Mouse (Mus musculus): Measurements from ENCODE around the gene Zfp791.
"Not testable (repeated sequence)": the region's sequence is repeated elsewhere in the genome, so short reads cannot be mapped to it uniquely, and the experiment has no call there.

The Zfp791 gene

DNA sequence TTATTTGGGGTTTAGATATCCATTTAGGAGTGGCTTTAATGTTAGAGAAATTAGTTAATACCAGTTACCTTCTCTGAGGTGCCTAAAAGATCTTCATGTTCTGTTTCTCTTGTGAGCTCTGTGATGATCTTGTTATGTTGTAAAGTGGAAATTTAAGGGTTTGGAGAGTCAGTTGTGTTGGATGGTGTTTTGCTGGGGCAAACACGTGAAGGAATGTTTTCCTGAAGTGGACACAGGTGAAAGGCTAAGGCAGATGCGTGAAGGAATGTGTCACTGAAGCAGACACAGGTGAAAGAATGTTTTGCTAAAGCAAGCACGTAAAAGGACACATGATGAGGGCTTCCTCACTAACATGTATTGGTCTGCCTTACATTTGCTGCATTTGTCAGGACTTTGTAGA is at the start of gene Zfp791:
Gene Zfp791, minus strand, starts transcription at position 101 of the 400 bp plus-strand sequence.
- DNase-seq (ENCODE audit: low spot score in 2 of 2) = no peak

DNA sequence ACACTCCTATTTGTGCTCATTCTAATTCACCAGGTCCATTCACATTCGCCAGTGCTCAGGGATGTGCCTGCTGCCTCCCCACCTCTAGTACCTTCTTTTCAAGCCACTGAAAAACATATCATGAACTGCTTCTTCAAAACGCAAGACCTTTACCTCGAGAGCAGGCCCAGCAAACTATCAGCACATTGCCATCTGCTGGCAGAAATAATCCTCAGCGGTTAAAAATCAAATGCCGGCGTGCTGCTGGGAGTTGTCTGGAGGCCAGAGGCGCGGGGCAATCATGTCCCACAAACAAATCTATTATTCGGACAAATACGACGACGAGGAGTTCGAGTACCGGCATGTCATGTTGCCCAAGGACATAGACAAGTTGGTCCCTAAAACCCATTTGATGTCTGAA is 48.4 kb upstream of the Zfp791 start:
- DNase-seq (ENCODE audit: low spot score in 2 of 2) = peak in 1 of 2 experiments; percentile 21

DNA sequence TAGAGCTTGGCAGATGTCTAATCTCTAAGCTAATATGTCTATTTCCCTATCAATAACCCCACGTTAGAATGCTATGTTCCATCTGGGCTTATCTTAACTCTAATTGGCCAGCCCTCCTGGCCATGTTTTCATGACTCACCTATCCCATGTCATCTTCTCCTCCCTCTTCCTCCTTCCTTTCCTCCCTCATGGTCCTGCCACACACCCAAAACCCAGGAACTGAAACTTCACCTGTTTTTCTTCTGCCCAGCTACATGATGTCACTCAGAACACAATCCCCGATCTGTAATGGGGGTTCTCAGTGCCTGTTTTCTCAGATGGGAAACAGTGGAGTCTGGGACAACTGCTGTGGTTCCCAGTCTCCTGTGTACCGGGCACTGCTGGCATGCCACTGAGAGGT is 28.7 kb upstream of the Zfp791 start, which contains the start of gene Cks1brt:
Gene Cks1brt, plus strand, starts transcription at position 301 of the 400 bp plus-strand sequence.
- no peak for DNase-seq (ENCODE audit: low spot score in 2 of 2)

DNA sequence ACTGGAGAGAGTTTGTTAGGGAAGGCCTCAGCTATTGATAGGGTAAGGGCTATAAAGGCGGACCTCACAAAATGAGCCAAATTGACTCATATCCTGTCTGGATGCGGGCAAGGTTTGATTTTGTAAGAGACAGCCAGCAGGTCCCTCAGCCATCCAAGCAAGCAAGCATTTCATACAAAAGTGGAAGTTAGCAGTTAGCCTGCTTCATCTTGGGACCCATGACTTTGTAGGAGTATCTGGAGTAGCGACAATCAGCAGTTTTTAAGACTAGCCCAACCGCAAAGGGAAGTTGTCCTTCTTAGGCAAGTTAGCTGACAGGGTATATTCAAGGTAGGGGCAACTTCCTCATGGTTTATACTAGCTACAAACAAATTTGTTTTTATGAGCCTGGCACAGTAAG is 19.6 kb upstream of the Zfp791 start:
- DNase-seq (ENCODE audit: low spot score in 2 of 2) = no peak

DNA sequence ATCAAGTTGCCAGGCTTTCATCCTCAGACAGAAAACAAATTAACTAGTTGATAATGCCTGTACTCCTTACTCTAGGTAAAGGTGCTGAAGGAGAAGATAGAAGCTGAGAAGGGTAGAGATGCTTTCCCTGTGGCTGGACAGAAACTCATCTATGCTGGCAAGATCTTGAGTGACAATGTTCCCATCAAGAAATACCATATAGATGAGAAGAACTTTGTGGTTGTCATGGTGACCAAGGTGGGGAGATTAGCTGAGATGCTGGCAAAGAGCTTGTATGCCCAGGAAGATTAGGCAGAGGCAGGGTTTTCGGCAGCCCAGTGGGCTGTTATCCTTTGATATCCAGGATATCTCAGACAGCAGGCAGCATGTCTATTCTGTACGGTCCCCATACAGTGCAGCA is 12.8 kb upstream of the Zfp791 start:
- not testable (repeated sequence) for DNase-seq (ENCODE audit: low spot score in 2 of 2)

DNA sequence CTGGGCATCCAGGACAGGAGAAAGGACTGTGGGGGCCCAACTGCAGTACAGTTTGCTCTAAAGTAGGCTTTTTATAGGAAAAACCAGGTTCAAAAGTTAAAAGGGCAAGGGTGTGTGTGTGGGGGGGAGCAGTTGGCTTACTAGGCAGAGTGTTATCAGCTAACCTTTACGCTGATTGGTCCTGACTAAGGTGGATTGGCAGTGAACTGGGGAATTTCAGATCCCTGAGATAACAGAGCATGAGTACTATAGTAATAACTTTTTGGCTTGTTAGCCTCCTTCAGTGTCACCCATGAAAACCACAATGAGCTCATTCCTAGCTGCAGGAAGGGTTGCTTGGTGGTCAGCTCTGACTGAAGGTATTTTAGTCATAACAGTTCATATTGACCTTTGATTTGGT is 9.4 kb upstream of the Zfp791 start:
- no peak for DNase-seq (ENCODE audit: low spot score in 2 of 2)

DNA sequence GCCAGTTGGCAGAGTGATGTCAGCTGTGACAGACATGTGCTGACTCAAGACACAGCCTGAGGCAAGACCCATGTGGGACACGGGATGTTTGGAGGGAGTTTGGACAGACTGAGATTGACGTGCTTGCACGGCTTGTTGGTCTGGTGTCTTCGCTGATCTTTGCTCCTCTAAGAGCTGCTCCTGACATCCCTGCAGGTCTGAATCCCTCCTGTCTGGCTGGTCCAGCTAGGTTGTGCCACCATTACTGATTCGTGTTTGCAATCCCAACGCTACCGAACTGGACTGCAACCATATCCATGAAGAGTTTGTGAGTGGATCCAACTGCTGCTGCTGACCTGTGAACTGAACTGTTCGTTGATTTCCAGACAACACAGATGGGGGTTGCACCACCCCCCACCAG is 796 bp upstream of the Zfp791 start:
- DNase-seq (ENCODE audit: low spot score in 2 of 2) = no peak

DNA sequence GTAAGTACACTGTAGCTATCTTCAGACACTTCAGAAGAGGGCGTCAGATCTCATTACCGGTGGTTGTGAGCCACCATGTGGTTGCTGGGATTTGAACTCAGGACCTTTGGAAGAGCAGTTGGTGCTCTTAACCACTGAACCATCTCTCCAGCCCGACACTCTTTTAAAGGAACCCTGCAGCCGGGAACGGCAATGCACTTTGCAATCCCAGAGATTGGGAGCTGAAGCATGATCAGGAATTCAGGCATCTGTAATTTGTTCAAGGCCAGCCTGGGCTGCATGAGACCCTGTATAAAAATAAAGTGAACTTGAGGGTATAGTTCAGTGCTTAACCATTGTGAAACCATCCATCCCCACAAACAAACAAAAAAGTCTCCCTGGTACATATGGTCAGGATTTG is 2.6 kb downstream of the Zfp791 start:
- not testable (repeated sequence) for DNase-seq (ENCODE audit: low spot score in 2 of 2)

DNA sequence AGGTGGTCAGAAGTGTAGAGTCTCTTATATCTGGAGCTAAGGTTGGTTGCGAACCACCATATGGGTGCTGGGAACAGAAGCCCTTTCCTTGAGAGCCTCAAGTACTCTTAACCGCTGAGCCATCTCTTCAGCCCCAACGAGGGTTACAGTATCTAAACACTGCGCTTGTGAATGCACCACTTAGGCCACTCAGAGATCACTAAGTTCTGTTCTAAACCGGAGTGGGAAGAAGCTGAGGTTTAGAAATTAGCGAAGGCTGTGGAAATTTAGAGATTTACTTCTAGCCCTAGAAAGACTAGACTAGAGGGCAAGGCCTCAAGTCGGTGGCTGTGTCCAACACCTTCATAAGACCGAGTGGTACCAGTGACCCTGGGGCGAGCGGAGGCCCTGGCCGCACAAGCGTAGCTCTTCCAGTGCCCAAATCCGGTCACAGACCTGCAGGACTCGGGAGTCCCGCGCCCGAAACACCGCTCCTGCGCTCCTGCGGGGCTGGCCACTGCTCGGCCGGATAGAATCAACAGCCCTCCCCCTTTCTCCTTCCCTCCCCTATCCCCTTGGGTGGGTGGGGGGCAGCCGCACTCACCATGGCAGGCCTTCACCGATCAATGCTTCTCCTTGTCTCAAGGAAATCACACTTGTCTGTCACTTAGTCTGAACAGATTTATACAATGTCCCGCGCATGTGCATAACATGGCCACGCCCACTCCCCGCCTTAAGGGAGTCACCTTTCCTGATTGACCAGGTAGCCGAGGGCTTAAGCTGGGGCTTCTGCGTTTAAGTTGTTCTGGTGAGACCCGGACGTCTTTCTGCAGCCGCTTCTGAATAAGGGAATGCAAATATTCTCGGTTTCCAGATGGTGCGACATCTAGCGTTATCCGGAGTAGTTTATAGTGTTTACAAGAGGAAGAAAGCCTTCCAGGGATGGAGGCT is 3.6 kb downstream of the Zfp791 start:
- peak; percentile 77 to 86 for DNase-seq (ENCODE audit: low spot score in 2 of 2)

DNA sequence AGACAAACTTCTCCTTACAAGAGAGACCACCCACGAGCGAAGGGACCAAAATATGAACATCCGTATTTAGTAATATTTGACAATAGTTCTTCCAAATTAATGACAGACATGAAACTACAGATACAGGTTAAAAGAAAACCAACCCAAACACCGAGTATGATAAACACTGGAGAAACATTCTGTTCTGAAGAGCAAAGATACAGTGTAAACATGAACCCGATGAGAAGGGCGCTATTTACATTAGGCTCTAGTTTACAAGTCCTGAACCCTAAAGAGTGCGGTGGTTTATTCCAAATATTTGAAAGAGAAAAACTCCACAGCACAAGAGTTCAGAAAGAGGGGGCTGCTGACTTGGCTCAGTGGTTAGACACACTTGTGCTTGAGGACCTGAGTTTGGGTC is 5.9 kb downstream of the Zfp791 start:
- DNase-seq (ENCODE audit: low spot score in 2 of 2) = no peak

DNA sequence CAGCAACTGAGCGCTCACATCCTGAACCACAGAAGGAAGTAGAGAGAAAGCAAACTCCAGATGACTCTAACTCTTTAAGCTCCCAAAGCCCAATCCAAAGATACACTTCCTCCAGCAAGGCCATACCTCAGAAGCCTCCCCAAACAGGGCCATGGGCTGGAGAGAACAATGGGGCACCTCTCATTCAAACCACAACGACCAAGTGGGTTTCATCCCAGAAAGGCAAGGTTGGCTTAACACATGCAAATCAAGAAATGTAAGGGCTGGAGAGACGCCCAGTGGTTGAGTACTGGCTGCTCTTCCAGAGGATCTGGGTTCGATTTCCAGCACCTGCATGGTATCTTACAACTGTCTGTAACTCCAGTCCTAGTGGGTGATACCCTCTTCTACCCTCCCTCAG is 7.4 kb downstream of the Zfp791 start:
- DNase-seq (ENCODE audit: low spot score in 2 of 2) = no peak

DNA sequence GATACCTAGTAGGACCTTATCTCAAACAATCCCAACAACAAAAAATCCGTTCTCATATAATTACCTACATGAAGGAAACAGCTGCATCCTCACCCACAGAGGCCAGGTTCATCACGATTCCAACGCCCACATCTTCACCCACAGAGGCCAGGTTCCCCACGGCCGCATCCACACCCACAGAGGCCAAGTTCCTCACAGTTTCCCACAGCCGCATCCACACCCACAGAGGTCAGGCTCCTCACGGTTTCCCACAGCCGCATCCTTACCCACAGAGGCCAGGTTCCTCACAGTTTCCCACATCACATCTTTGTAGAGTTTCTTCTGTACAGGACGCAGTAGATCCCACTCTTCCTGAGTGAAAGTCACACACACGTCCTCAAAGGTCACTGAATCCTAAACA is 9.7 kb downstream of the Zfp791 start:
- DNase-seq (ENCODE audit: low spot score in 2 of 2) = no peak

DNA sequence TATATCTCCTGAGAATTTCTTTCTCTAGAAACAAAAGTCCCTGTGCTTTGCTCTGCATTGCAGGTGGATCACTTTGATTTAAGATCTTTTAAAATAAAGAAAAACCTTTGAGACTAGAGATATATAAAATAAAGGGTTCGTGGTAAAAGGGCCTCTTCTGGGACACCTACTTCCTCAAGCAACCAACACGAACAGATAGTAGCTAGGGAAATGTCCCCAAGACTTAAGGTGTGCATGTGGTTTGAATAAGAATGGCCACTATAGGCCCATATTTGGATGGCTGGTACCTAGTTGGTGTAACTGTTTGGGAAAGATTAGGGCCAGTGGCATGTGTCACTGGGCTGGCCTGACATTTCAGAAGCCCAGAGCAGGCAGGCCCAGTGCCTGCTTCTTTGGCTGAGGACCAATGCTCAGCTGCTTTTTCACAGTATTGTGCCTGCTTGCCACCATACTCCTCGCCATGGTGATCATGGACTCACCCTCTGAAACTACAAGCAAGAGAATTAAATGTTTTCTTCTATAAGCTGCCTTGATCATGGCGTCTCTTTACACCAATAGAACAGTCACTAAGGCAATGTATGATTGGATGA is 22.7 kb downstream of the Zfp791 start:
- DNase-seq (ENCODE audit: low spot score in 2 of 2) = no peak

DNA sequence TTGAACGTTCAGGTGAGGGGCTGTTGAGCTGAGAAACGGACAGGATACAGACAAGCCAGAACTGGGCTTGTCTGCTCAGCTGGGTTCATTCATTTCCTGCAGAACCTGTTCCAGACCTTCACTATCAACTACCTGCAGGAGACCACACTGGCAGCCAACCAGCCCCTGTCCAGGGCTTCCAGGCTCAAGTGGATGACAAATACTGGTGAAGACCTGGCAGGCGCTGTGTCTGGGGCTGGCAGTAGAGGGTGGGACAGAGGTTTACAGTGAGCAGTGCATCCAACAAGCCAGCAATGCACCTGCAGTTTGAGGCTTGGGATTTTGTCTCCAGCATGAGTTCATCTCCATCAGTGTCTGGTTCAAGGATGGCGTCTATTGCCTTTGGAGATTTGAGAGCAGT is 26.0 kb downstream of the Zfp791 start:
- DNase-seq (ENCODE audit: low spot score in 2 of 2) = no peak

DNA sequence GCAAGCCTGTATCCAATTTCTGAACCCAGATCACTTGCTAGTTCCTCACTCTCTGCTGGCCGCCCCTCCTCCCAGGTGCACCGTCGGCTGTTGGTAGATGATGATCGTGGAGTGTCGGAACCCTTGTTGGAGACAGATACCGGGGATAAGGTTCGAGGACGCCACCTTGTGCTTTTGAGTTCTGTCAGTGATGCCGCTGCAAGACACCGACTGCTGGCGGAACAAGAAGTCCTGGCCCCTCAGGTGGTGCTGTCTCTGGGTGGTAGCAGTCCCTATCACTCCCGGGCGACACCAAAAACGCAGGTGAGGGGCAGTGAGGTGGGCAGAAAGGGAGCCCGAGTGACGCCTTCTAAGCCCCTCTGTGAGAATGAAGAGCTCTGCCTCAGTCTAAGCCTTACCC is 26.7 kb downstream of the Zfp791 start:
- DNase-seq (ENCODE audit: low spot score in 2 of 2) = peak in 1 of 2 experiments; percentile 12

DNA sequence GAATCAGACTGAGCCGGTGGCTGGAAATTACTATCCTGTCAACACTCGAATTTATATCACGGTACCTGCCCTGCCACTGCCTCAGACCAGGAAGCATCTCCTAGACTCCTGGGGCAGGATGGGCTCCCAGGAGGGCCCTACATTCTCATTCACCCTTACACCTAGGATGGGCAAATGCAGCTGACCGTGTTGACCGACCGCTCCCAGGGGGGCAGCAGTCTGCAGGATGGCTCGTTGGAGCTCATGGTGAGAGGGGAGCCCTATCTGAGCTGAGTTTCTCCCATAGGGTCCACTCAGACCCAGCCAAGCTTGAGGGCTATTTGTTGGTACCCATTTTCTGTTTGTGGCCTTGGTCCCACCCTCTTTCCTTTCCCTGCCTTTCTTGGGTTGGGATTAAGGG is 27.3 kb downstream of the Zfp791 start:
- DNase-seq (ENCODE audit: low spot score in 2 of 2) = peak in 1 of 2 experiments; percentile 10

DNA sequence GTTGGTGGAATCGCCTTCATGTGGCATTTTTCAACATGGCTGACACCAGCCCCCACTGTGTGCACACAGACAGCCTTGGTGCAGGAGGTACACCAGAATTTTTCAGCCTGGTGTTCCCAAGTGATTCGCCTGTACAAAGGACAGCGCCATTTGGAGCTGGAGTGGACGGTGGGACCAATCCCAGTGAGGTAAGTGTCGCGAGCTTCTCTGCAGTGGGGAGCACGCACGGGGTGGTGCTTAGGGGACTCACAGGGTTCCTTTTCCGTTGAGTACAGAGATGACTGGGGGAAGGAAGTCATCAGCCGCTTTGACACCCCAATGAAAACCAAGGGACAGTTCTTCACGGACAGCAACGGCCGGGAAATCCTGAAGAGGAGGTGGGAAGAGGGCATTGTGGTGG is 27.8 kb downstream of the Zfp791 start:
- peak in 1 of 2 experiments; percentile 16 for DNase-seq (ENCODE audit: low spot score in 2 of 2)

DNA sequence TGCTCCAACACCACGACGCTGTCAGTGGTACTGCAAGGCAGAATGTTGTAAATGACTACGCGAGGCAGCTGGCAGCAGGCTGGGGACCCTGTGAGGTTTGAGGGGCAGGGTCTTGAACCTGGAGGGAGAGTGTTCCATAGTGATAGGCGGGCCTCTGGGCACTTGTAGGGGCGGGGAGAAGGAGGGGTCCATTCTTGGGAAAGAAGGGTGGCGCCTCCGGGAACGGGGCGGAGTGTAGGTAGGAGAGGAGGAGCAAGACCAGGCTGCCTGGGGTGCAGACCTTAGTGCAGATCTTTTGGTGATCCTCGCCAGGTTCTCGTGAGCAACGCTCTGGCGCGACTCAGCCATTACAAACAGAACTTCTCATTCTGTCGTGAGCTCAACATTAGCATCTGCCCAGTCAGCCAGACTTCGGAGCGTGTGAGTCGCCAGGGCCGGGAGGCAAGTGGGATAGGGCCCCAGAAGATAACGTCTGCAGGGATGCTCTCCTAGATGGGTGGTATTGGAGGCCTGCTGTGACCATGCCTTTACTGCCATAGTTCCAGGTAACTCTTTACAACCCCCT is 31.3 kb downstream of the Zfp791 start:
- peak in 1 of 2 experiments; percentile 14 for DNase-seq (ENCODE audit: low spot score in 2 of 2)

DNA sequence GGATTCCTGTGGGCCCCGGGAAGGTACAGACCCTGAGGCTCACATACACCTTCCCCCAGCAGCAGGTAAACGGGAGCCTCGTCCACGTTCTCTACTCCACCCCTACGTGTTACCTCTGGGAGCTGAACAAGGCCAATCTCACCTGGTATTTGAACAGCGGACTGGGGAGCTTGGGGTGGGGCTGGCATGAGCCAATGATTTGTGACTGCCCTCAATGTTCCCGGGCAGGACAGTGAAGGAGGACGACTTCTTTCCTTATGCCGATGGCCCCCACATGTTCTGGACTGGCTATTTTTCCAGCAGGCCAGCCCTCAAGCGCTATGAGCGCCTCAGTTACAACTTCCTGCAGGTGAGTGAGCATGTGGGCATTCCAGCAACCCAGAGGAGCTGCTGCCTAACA is 32.0 kb downstream of the Zfp791 start:
- peak in 1 of 2 experiments; percentile 16 for DNase-seq (ENCODE audit: low spot score in 2 of 2)

DNA sequence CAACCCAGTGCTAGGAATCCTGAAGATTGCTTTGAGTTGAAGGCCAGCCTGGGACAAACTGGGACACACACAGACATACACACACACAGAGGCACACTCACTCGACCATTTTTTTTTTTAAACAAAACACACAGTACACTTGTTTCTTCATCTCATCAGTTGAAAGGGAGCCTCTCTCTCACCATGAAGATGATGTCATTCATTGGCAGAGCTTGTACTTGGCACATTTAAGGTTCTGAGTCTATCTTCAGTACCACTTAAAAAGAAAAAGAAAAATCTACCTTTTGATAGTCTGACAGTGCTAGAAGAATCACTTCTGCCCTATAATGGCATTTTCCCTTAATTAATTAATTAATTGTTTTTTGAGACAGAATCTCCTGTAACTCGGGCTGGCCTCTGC is 34.1 kb downstream of the Zfp791 start:
- no peak for DNase-seq (ENCODE audit: low spot score in 2 of 2)

DNA sequence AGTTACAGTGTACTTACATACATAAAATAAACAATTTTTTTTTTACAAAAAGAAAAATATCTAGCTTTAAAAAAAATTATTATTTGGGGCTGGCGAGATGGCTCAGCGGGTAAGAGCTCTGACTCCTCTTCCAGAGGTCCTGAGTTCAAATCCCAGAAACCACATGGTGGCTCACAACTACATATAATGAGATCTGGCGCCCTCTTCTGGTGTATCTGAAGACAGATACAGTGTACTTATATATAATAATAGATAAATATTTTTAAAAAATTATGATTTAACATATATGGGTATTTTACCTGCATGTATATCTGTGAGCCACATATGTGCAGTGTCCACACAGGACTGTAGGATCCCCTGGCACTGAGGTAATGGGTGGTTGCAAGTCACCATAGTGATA is 36.7 kb downstream of the Zfp791 start:
- DNase-seq (ENCODE audit: low spot score in 2 of 2) = no peak

DNA sequence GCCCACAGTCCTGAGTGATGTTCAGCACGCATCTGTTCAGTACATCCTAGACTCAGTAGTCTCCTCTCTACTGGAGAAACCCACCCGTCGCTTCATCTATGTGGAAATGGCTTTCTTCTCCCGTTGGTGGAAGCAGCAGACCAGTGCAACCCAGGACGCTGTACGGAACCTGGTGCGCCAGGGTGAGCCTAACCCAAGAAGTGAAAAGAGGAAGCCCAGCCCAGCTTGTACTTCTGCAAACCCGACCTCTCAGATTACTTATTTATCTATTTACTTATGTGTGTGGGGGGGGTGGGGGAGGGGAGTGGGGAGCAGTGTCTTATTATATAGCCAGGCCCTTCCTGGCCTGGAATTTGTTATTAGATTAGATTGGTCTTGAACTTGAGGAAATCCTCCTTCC is 38.3 kb downstream of the Zfp791 start:
- no peak for DNase-seq (ENCODE audit: low spot score in 2 of 2)

Measured in urinary bladder, postnatal 4 days (tissue).